Mouse (Mus musculus): ENCODE measurements around the gene Hist1h4i. TPM values are rescaled to one million over a fixed set of nuclear protein-coding genes. Genes with fewer than 3 reads are reported as not detected.

Hist1h4i gene
- polyA plus RNA-seq, 1 experiment from 2014 or later = 31.9 TPM

DNA sequence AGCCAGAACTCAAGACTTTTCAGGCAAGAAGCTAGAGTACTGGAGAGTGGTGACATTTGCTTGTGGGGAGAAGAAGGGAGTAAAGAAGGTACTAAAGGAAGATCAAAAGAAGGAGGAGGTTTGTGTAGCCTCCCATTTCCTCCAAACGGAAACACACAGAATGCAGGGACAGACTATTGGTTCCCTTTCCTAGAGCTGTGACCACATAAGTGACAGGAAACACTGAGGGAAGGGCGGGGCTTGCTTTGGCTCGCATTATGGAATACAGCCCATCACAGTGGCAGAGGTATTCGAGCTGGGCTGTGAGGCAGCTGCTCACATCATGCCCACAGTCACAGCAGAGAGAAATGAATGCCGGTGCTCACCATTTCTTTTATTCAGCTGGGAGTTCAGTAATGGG is 39.3 kb downstream of the Hist1h4i start:
- Histone ChIP-seq H3K9ac (replicated peaks; ENCODE audit: low read length) (no peak overlapping the region), H3K9me3 (replicated peaks; ENCODE audit: control insufficient read depth, low read length) (no peaks in the 10 kb centered on the region), H3K4me3 (ENCODE audit: low read depth, low read length) (no peak overlapping the region), H3K4me2 (ENCODE audit: low read depth, low read length) (no peak overlapping the region), H3K27me3 (ENCODE audit: control insufficient read depth, insufficient read depth, low read length) (peaks cover 73% of the 10 kb centered on the region), H3K36me3 (replicated peaks; ENCODE audit: control insufficient read depth, insufficient read depth, low read depth, low read length) (no peaks in the 10 kb centered on the region), H3K27ac (replicated peaks; ENCODE audit: low read depth, low read length) (no peak overlapping the region), H3K4me1 (ENCODE audit: control insufficient read depth, insufficient read depth, low read length) (0 out of 2 replicates have a peak, but pooled peaks cover 2% of the 10 kb centered on the region)
- no peak for ATAC-seq (replicated peaks; ENCODE audit: insufficient number of reproducible peaks, low FRiP score, low TSS enrichment, low read depth)
- DNase-seq (ENCODE audit: low spot score) = no peak
- 28% methylated on average over 5 of the region's 5 CpGs for WGBS

DNA sequence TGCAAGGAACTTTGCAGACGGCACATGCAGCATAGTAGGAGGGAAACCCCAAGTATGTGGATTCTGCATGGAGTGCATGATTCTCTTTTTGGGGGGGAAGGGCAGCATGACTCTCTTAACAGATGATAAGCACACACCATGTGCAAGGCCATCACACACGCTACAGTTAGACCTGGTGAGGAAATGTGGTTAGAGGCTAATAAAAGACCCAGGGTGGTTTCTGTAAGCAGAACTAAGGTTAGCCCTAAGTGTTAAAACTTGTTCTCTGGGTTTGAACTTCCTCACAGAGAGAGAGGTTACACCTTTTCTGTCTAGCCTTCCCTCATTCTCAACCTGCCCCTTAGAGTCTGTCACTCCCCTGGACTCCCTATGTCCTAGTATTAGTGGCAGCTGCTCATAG is 39.8 kb downstream of the Hist1h4i start:
- no peaks in the 10 kb centered on the region for H3K36me3 ChIP-seq (replicated peaks; ENCODE audit: control insufficient read depth, insufficient read depth, low read depth, low read length)
- no peaks in the 10 kb centered on the region for H3K4me1 ChIP-seq (ENCODE audit: control insufficient read depth, insufficient read depth, low read length)
- DNase-seq (ENCODE audit: low spot score) (no peak), ATAC-seq (replicated peaks; ENCODE audit: insufficient number of reproducible peaks, low FRiP score, low TSS enrichment, low read depth) (no peak)
- H3K4me2 ChIP-seq (ENCODE audit: low read depth, low read length) = no peak overlapping the region
- H3K27ac ChIP-seq (replicated peaks; ENCODE audit: low read depth, low read length) = no peak overlapping the region
- 53% methylated on average over 2 of the region's 2 CpGs for WGBS
- no peaks in the 10 kb centered on the region for H3K9me3 ChIP-seq (replicated peaks; ENCODE audit: control insufficient read depth, low read length)
- H3K27me3 ChIP-seq (ENCODE audit: control insufficient read depth, insufficient read depth, low read length) = peaks cover 70% of the 10 kb centered on the region
- H3K9ac ChIP-seq (replicated peaks; ENCODE audit: low read length) = no peak overlapping the region
- no peak overlapping the region for H3K4me3 ChIP-seq (ENCODE audit: low read depth, low read length)

DNA sequence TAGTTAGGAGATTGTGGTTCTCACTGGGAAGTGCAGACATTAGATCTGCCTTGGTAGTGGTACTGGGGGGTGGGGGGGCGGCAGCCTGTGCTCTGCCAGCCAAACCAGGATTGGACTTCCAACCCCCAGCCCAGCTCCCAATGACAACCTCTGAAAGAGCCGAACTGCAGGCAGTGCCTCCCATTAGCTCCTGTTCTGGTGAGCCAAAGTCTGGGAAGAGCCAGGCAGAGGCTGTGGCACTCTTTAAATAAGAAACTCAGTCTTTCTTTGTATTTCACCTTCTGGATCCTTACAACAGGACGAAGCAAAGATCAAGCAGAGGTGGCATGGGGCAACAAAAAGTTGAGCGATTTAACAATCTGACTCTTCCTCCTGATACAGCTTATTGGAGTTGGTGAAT is 42.0 kb downstream of the Hist1h4i start:
- H3K9me3 ChIP-seq (replicated peaks; ENCODE audit: control insufficient read depth, low read length) = no peaks in the 10 kb centered on the region
- no peak overlapping the region for H3K4me2 ChIP-seq (ENCODE audit: low read depth, low read length)
- DNase-seq (ENCODE audit: low spot score) = no peak
- 33% methylated on average over 4 of the region's 4 CpGs for WGBS
- no peaks in the 10 kb centered on the region for H3K4me1 ChIP-seq (ENCODE audit: control insufficient read depth, insufficient read depth, low read length)
- ATAC-seq (replicated peaks; ENCODE audit: insufficient number of reproducible peaks, low FRiP score, low TSS enrichment, low read depth) = no peak
- no peak overlapping the region for H3K27ac ChIP-seq (replicated peaks; ENCODE audit: low read depth, low read length)
- H3K9ac ChIP-seq (replicated peaks; ENCODE audit: low read length) = no peak overlapping the region
- no peak overlapping the region for H3K4me3 ChIP-seq (ENCODE audit: low read depth, low read length)
- H3K27me3 ChIP-seq (ENCODE audit: control insufficient read depth, insufficient read depth, low read length) = peaks cover 57% of the 10 kb centered on the region
- no peaks in the 10 kb centered on the region for H3K36me3 ChIP-seq (replicated peaks; ENCODE audit: control insufficient read depth, insufficient read depth, low read depth, low read length)

DNA sequence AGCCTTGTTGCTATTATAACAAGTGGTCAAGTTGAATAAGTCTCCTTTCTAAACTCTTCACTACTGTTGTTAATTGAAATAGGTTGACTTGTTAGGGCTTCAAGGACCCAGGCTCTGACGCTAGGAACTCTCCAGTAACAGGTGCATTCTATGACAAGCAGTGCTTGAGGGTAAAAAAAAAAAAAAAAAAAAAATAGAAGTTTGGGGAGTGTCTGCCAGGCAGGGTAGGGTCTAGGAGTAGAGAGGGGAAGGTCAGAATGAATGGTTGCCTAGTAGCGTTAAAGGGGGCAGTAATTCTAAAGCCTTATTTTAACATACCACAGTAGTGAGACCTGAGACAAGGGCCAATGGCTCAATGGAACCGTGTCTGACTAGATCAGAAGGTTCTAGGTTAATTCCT is 42.8 kb downstream of the Hist1h4i start:
- Histone ChIP-seq H3K36me3 (replicated peaks; ENCODE audit: control insufficient read depth, insufficient read depth, low read depth, low read length) (no peaks in the 10 kb centered on the region), H3K9ac (replicated peaks; ENCODE audit: low read length) (no peak overlapping the region), H3K4me2 (ENCODE audit: low read depth, low read length) (no peak overlapping the region), H3K9me3 (replicated peaks; ENCODE audit: control insufficient read depth, low read length) (no peaks in the 10 kb centered on the region), H3K27ac (replicated peaks; ENCODE audit: low read depth, low read length) (no peak overlapping the region), H3K27me3 (ENCODE audit: control insufficient read depth, insufficient read depth, low read length) (peaks cover 51% of the 10 kb centered on the region), H3K4me3 (ENCODE audit: low read depth, low read length) (no peak overlapping the region), H3K4me1 (ENCODE audit: control insufficient read depth, insufficient read depth, low read length) (no peaks in the 10 kb centered on the region)
- ATAC-seq (replicated peaks; ENCODE audit: insufficient number of reproducible peaks, low FRiP score, low TSS enrichment, low read depth) (no peak), DNase-seq (ENCODE audit: low spot score) (no peak)
- WGBS = 21% methylated on average over 3 of the region's 3 CpGs

DNA sequence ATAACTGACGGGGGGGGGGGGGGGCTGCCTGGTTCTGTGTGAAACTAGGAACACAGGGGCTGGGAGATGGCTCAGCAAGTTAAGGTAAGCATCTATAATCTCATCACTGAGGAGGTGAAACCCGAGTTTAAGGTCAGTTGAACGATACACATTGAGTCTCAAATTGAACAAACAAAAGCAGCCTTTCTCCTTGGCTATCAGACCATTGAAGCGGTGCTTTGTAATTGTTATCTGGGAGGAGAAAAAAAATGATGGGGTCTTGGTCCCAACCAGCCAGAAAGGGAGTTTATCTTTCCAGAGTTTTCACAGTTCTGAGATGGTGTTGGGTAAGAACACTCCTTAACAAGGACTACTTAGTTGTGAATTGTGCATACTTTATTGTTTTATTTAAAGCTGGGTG is 43.3 kb downstream of the Hist1h4i start:
- H3K4me3 ChIP-seq (ENCODE audit: low read depth, low read length) = no peak overlapping the region

DNA sequence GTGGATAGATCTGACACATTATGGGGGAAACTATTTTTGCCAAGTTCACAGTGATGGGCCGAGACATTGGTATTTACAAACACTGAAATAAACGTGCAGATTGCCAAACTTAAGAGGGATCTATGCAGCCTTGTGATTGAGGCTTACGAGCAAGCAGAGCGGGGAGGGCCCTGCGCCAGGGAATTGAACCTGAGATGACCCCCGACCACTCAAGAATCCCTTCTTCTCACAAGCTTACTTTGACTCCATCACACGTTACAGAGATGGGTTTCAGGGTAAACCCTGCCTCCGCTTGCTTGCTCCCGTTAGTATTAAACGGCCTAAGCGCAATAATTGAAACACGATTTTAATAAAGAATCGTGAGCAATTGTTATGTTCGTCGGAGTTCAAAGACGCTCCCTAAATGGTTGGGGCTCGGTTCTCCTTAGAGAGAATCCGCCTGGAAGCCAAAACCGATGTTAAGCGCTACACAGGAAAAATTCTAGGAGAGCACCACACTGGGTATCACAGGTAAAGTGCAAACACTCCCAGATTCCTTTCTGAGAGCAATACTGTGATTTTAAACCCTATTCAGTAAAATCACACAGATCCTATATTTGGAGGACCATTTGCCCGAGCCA is 43.9 kb downstream of the Hist1h4i start:
- Histone ChIP-seq H3K4me2 (ENCODE audit: low read depth, low read length) (peak overlapping the region; percentile 22; the same call in 1 of the 2 replicates), H3K4me1 (ENCODE audit: control insufficient read depth, insufficient read depth, low read length) (no peaks in the 10 kb centered on the region), H3K27ac (replicated peaks; ENCODE audit: low read depth, low read length) (no peak overlapping the region), H3K27me3 (ENCODE audit: control insufficient read depth, insufficient read depth, low read length) (peaks cover 46% of the 10 kb centered on the region), H3K4me3 (ENCODE audit: low read depth, low read length) (peak overlapping the region; percentile 21), H3K36me3 (replicated peaks; ENCODE audit: control insufficient read depth, insufficient read depth, low read depth, low read length) (no peaks in the 10 kb centered on the region), H3K9ac (replicated peaks; ENCODE audit: low read length) (no peak overlapping the region), H3K9me3 (replicated peaks; ENCODE audit: control insufficient read depth, low read length) (no peaks in the 10 kb centered on the region)
- DNase-seq (ENCODE audit: low spot score) (no peak), ATAC-seq (replicated peaks; ENCODE audit: insufficient number of reproducible peaks, low FRiP score, low TSS enrichment, low read depth) (no peak)
- 1% methylated on average over 21 of the region's 21 CpGs for WGBS

More for the DNA sequence above, 43.3 kb downstream of the Hist1h4i start:
- WGBS = 8% methylated on average over 4 of the region's 4 CpGs
- Histone ChIP-seq H3K27me3 (ENCODE audit: control insufficient read depth, insufficient read depth, low read length) (peaks cover 51% of the 10 kb centered on the region), H3K9me3 (replicated peaks; ENCODE audit: control insufficient read depth, low read length) (no peaks in the 10 kb centered on the region), H3K9ac (replicated peaks; ENCODE audit: low read length) (no peak overlapping the region), H3K36me3 (replicated peaks; ENCODE audit: control insufficient read depth, insufficient read depth, low read depth, low read length) (no peaks in the 10 kb centered on the region), H3K4me1 (ENCODE audit: control insufficient read depth, insufficient read depth, low read length) (no peaks in the 10 kb centered on the region), H3K27ac (replicated peaks; ENCODE audit: low read depth, low read length) (no peak overlapping the region), H3K4me2 (ENCODE audit: low read depth, low read length) (no peak overlapping the region)
- no peak for ATAC-seq (replicated peaks; ENCODE audit: insufficient number of reproducible peaks, low FRiP score, low TSS enrichment, low read depth)
- DNase-seq (ENCODE audit: low spot score) = no peak

DNA sequence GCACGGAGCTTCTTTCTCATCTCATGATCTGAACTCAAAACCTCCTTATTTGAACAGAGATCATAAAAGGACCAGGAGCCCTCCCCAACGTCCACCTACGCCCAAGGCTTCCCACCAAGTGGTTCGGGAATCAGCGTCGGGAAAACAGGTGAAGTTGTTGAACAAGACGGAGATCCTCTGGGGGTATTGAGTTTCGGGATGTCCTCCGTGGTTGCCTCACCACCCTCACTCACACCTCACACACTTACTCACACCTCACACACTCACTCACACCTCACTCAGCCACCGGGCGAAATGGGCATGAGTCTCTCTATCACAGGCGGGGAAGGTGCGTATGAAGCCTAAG is 44.3 kb downstream of the Hist1h4i start:
- ATAC-seq (replicated peaks; ENCODE audit: insufficient number of reproducible peaks, low FRiP score, low TSS enrichment, low read depth) (no peak), DNase-seq (ENCODE audit: low spot score) (no peak)
- no peak overlapping the region for H3K27ac ChIP-seq (replicated peaks; ENCODE audit: low read depth, low read length)
- H3K4me1 ChIP-seq (ENCODE audit: control insufficient read depth, insufficient read depth, low read length) = no peaks in the 10 kb centered on the region
- H3K9me3 ChIP-seq (replicated peaks; ENCODE audit: control insufficient read depth, low read length) = no peaks in the 10 kb centered on the region
- peak overlapping the region; percentile 21 for H3K4me3 ChIP-seq (ENCODE audit: low read depth, low read length)
- peaks cover 41% of the 10 kb centered on the region for H3K27me3 ChIP-seq (ENCODE audit: control insufficient read depth, insufficient read depth, low read length)
- under 1% methylated on average over 13 of the region's 13 CpGs for WGBS
- no peak overlapping the region for H3K9ac ChIP-seq (replicated peaks; ENCODE audit: low read length)
- H3K36me3 ChIP-seq (replicated peaks; ENCODE audit: control insufficient read depth, insufficient read depth, low read depth, low read length) = no peaks in the 10 kb centered on the region
- H3K4me2 ChIP-seq (ENCODE audit: low read depth, low read length) = peak overlapping the region; percentile 22

DNA sequence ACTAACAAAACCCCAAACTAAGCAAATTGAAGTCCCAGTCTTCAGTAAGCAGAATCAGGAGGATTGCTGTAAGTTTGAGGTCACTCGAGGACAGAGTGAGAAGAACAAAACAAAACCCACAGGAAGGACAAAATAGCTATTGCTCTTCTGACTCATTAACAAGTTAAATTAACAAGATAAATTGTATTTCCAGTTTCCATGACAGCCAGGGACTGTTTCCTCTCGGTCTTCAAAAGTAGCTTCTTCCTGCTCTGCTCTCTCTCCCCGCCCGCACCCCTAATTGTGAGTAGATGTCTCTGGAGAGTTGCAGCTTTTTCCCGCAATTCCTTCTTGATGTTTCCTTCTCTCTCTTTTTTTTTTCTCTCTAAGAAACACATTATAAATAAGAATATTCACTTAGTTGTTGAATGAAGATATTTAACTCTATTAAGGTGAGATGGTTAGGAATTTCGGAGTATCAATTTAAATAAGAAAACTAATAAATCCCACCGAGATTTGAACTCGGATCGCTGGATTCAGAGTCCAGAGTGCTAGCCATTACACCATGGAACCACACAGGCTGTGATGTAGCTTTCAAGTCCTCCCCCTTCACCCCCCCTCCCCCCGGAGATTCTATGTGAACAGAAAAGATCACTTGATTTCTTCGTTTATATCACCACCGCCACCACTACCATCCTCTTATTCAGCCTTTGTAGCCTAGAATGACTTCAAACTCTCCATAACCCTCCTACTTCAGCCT is 44.9 kb downstream of the Hist1h4i start:
- DNase-seq (ENCODE audit: low spot score) = peak; percentile 81
- H3K36me3 ChIP-seq (replicated peaks; ENCODE audit: control insufficient read depth, insufficient read depth, low read depth, low read length) = no peaks in the 10 kb centered on the region
- 2% methylated on average over 12 of the region's 12 CpGs for WGBS
- peak overlapping the region; percentile 21 for H3K4me3 ChIP-seq (ENCODE audit: low read depth, low read length)
- H3K9me3 ChIP-seq (replicated peaks; ENCODE audit: control insufficient read depth, low read length) = no peaks in the 10 kb centered on the region
- H3K4me1 ChIP-seq (ENCODE audit: control insufficient read depth, insufficient read depth, low read length) = no peaks in the 10 kb centered on the region
- H3K27me3 ChIP-seq (ENCODE audit: control insufficient read depth, insufficient read depth, low read length) = peaks cover 37% of the 10 kb centered on the region
- no peak for ATAC-seq (replicated peaks; ENCODE audit: insufficient number of reproducible peaks, low FRiP score, low TSS enrichment, low read depth)
- H3K27ac ChIP-seq (replicated peaks; ENCODE audit: low read depth, low read length) = no peak overlapping the region
- no peak overlapping the region for H3K9ac ChIP-seq (replicated peaks; ENCODE audit: low read length)
- peak overlapping the region; percentile 22 for H3K4me2 ChIP-seq (ENCODE audit: low read depth, low read length)

All from embryonic facial prominence, embryonic 11.5 days (tissue).